17 mouse cellular contexts compared by ENCODE assay signal in the genomic region with DNA sequence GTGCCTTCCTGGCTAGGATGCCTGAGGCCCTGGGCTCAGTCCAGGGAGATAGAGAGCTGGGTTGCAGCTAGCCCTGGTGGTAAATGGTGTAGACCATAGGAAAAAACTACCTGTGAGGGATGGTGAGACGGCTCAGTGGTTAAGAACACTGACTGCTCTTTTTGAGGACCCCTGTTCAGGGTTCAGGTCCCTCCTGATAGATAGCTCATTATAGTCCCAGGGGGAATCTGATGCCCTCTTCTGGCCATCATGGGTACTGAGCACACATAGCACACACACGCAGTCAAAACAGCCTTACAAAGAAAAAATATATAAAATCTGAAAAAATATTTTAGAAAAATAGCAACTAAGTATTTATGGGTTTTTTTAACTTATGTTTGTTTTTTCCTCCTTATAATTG. TPM values are rescaled to one million over a fixed set of nuclear protein-coding genes. Genes with fewer than 3 reads are reported as not detected.
DNase-seq lines count a peak whose midpoint lies in the region; ATAC-seq and TF ChIP-seq lines count a peak whose summit lies in the region.
"Had no signal": no experiment of that assay in that cellular context is flagged by ENCODE, and none has a peak within 500 bp of the region (broad histone marks: within the 10 kb centered on the region; RNA-seq: fewer than 3 reads in every experiment).

No protein-coding gene starts in this region.

- no peaks in the 10 kb centered on the region for H3K4me1 ChIP-seq in forebrain, postnatal 0 days (ENCODE audit: insufficient read depth)
- H3K4me1 ChIP-seq in forebrain, embryonic 16.5 days (replicated peaks; ENCODE audit: control insufficient read depth, insufficient read depth, low read length): peaks cover 14% of the 10 kb centered on the region
- peaks cover 4% of the 10 kb centered on the region in 2 experiments for H3K4me1 ChIP-seq in liver, embryonic 14.5 days (replicated peaks; ENCODE audit: control insufficient read depth in 2 of 2, insufficient read depth in 2 of 2, low read length in 1 of 2)
- H3K4me1 ChIP-seq in liver, embryonic 12.5 days: peaks cover 16% of the 10 kb centered on the region
- H3K4me1 ChIP-seq in CH12.LX (ENCODE audit: control insufficient read depth in 1 of 2, insufficient read depth in 2 of 2): peaks cover 8 to 59% of the 10 kb centered on the region in 2 experiments; a peak in 3 of 4 replicates

- dilution Hi-C loops in CH12.LX (cut with MboI; ENCODE audit: extremely low pct_ligation_motif_present, extremely low pct_unique_long_range_greater_than_20kb, low sequenced_read_pairs): no loop called here

- H3K27me3 ChIP-seq in forebrain, postnatal 0 days (ENCODE audit: insufficient read depth, low read length): no peaks in the 10 kb centered on the region
- H3K27me3 ChIP-seq in forebrain, embryonic 16.5 days (replicated peaks; ENCODE audit: control insufficient read depth, insufficient read depth, low read length): no peaks in the 10 kb centered on the region
- H3K27me3 ChIP-seq in liver, embryonic 14.5 days (ENCODE audit: control insufficient read depth, insufficient read depth, low read length): no peaks in the 10 kb centered on the region
- no peaks in the 10 kb centered on the region for H3K27me3 ChIP-seq in liver, embryonic 12.5 days (replicated peaks)
- H3K27me3 ChIP-seq in CH12.LX (replicated peaks): no peaks in the 10 kb centered on the region
- H3K27me3 ChIP-seq: embryonic facial prominence, embryonic 15.5 days; limb, embryonic 15.5 days; neural tube, embryonic 13.5 days had no signal

- 90% methylated on average over 2 of the region's 2 CpGs for WGBS in forebrain, postnatal 0 days
- WGBS in forebrain, embryonic 16.5 days: 85% methylated on average over 2 of the region's 2 CpGs
- WGBS in liver, embryonic 14.5 days (ENCODE audit: insufficient replicate concordance): 79% methylated on average over 2 of the region's 2 CpGs
- WGBS in liver, embryonic 12.5 days (ENCODE audit: insufficient replicate concordance): 84% methylated on average over 2 of the region's 2 CpGs

- in situ Hi-C loops in CH12.LX (cut with MboI; ENCODE audit: low pct_ligation_motif_present, low pct_unique_long_range_greater_than_20kb, low sequenced_read_pairs): no loop called here

- TF ChIP-seq RAD21 in CH12.LX (IDR thresholded peaks at IDR 0.05; ENCODE audit: low read depth, low read length): peak; percentile 5; the same call in 1 of the 2 replicates

- no peak overlapping the region for H3K27ac ChIP-seq in forebrain, postnatal 0 days (ENCODE audit: low read depth, low read length)
- no peak overlapping the region for H3K27ac ChIP-seq in forebrain, embryonic 16.5 days (ENCODE audit: low read length)
- no peak overlapping the region for H3K27ac ChIP-seq in liver, embryonic 14.5 days
- H3K27ac ChIP-seq in liver, embryonic 12.5 days: no peak overlapping the region
- no peak overlapping the region for H3K27ac ChIP-seq in CH12.LX (ENCODE audit: insufficient read depth, low read depth)
- H3K27ac ChIP-seq: embryonic facial prominence, embryonic 15.5 days; limb, embryonic 15.5 days; midbrain, embryonic 10.5 days; neural tube, embryonic 13.5 days had no signal

- H3K4me2 ChIP-seq in forebrain, postnatal 0 days (ENCODE audit: low read depth): no peak overlapping the region
- H3K4me2 ChIP-seq in forebrain, embryonic 16.5 days (ENCODE audit: low read length): no peak overlapping the region
- no peak overlapping the region for H3K4me2 ChIP-seq in liver, embryonic 14.5 days (ENCODE audit: low read depth)
- H3K4me2 ChIP-seq in liver, embryonic 12.5 days: no peak overlapping the region
- H3K4me2 ChIP-seq in CH12.LX (ENCODE audit: insufficient read depth, low read depth, poor library complexity, severe bottlenecking): no peak overlapping the region
- H3K4me2 ChIP-seq: embryonic facial prominence, embryonic 15.5 days; limb, embryonic 15.5 days; neural tube, embryonic 13.5 days had no signal

- H3K36me3 ChIP-seq in forebrain, postnatal 0 days (ENCODE audit: insufficient read depth): 0 out of 2 replicates have a peak, but pooled peaks cover 3% of the 10 kb centered on the region
- no peaks in the 10 kb centered on the region for H3K36me3 ChIP-seq in forebrain, embryonic 16.5 days (ENCODE audit: control insufficient read depth, insufficient read depth)
- H3K36me3 ChIP-seq in liver, embryonic 14.5 days (replicated peaks; ENCODE audit: control insufficient read depth, insufficient read depth, low read depth): no peaks in the 10 kb centered on the region
- peaks cover 2% of the 10 kb centered on the region for H3K36me3 ChIP-seq in liver, embryonic 12.5 days
- peaks cover 0 to 23% of the 10 kb centered on the region in 2 experiments for H3K36me3 ChIP-seq in CH12.LX (replicated peaks in 1 of 2; ENCODE audit: control insufficient read depth in 1 of 2, insufficient read depth in 1 of 2, low read length in 1 of 2)

- H3K4me3 ChIP-seq in forebrain, postnatal 0 days (ENCODE audit: low read depth, low read length): no peak overlapping the region
- no peak overlapping the region for H3K4me3 ChIP-seq in forebrain, embryonic 16.5 days (replicated peaks; ENCODE audit: low read length)
- no peak overlapping the region for H3K4me3 ChIP-seq in liver, embryonic 14.5 days (ENCODE audit: insufficient read depth in 1 of 2, low read depth in 2 of 2, low read length in 2 of 2)
- H3K4me3 ChIP-seq in liver, embryonic 12.5 days: no peak overlapping the region
- H3K4me3 ChIP-seq in CH12.LX (replicated peaks in 1 of 3; ENCODE audit: low read depth in 2 of 3, low read length in 2 of 3, poor library complexity in 1 of 3): no peak overlapping the region
- H3K4me3 ChIP-seq: embryonic facial prominence, embryonic 15.5 days; limb, embryonic 15.5 days; midbrain, embryonic 10.5 days; neural tube, embryonic 13.5 days had no signal

- TF ChIP-seq POLR2A in CH12.LX (IDR thresholded peaks at IDR 0.05; ENCODE audit: low read depth, low read length): no peak
- TF ChIP-seq POLR2A in brain, embryonic 14.5 days (IDR thresholded peaks at IDR 0.05; ENCODE audit: borderline replicate concordance, extremely low read depth, insufficient read depth, insufficient read length, poor library complexity, severe bottlenecking): no peak

- ATAC-seq in forebrain, postnatal 0 days: no peak
- no peak for ATAC-seq in forebrain, embryonic 16.5 days
- no peak for ATAC-seq in liver, embryonic 14.5 days (ENCODE audit: insufficient read depth)
- ATAC-seq in liver, embryonic 12.5 days: no peak

- no peak for DNase-seq in forebrain, postnatal 0 days
- DNase-seq in liver, embryonic 14.5 days (ENCODE audit: low read depth in 3 of 3, low spot score in 3 of 3): no peak
- no peak for DNase-seq in CH12.LX (ENCODE audit: extremely low read depth)
- DNase-seq in brain, embryonic 14.5 days (ENCODE audit: low read depth): no peak
- no peak for DNase-seq in left cerebral cortex, adult 9 months (ENCODE audit: low spot score in 2 of 2)
- DNase-seq in adrenal gland, postnatal 10 days: no peak
- DNase-seq: adrenal gland, adult 8-10 months; cerebellum, adult 9-10 months; right cerebral cortex, postnatal 4 days had no signal

- H3K9ac ChIP-seq in forebrain, postnatal 0 days: no peak overlapping the region
- no peak overlapping the region for H3K9ac ChIP-seq in forebrain, embryonic 16.5 days (replicated peaks; ENCODE audit: low read depth, low read length)
- no peak overlapping the region for H3K9ac ChIP-seq in liver, embryonic 14.5 days (replicated peaks)
- no peak overlapping the region for H3K9ac ChIP-seq in liver, embryonic 12.5 days
- no peak overlapping the region for H3K9ac ChIP-seq in CH12.LX (ENCODE audit: insufficient read depth, low read depth)
- H3K9ac ChIP-seq: embryonic facial prominence, embryonic 15.5 days; limb, embryonic 15.5 days; neural tube, embryonic 13.5 days had no signal

- no peaks in the 10 kb centered on the region for H3K9me3 ChIP-seq in forebrain, postnatal 0 days (ENCODE audit: low read length)
- H3K9me3 ChIP-seq in forebrain, embryonic 16.5 days (ENCODE audit: control insufficient read depth, low read length): no peaks in the 10 kb centered on the region
- H3K9me3 ChIP-seq in liver, embryonic 14.5 days (ENCODE audit: control insufficient read depth, low read length): no peaks in the 10 kb centered on the region
- no peaks in the 10 kb centered on the region for H3K9me3 ChIP-seq in liver, embryonic 12.5 days (replicated peaks)
- no peaks in the 10 kb centered on the region for H3K9me3 ChIP-seq in CH12.LX (replicated peaks; ENCODE audit: low read length)
- H3K9me3 ChIP-seq: embryonic facial prominence, embryonic 15.5 days; limb, embryonic 15.5 days; midbrain, embryonic 10.5 days; neural tube, embryonic 13.5 days had no signal

- TF ChIP-seq EP300 in liver, embryonic 14.5 days (IDR thresholded peaks at IDR 0.05; ENCODE audit: low read depth): no peak
- no peak for TF ChIP-seq EP300 in CH12.LX (IDR thresholded peaks at IDR 0.05; ENCODE audit: low read length)

- peak; percentile 54 for TF ChIP-seq CTCF in forebrain, postnatal 0 days (IDR thresholded peaks at IDR 0.05; ENCODE audit: low read depth)
- TF ChIP-seq CTCF in liver, embryonic 14.5 days (IDR thresholded peaks at IDR 0.05; ENCODE audit: low read depth): peak; percentile 57
- TF ChIP-seq CTCF in CH12.LX (conservative IDR thresholded peaks at IDR 0.05 in 1 of 2, IDR thresholded peaks at IDR 0.05 in 1 of 2; ENCODE audit: low read depth in 2 of 2, low read length in 2 of 2): peak; percentile 66 to 81
- TF ChIP-seq CTCF in brain, embryonic 14.5 days (IDR thresholded peaks at IDR 0.05; ENCODE audit: borderline replicate concordance, extremely low read depth, insufficient read depth, insufficient read length): peak; percentile 44; the same call in 1 of the 2 replicates

- H3K79me2 ChIP-seq in CH12.LX (replicated peaks; ENCODE audit: control insufficient read depth, extremely low read depth, insufficient read depth, poor library complexity, severe bottlenecking): peaks cover 11% of the 10 kb centered on the region

RNA-seq across cellular contexts. Expression of a gene that starts 6.3 kb away (rescaled TPM):
- 40.1 and 44.9 TPM in 2 replicates for total RNA-seq in forebrain, postnatal 0 days (2014; rRNA removed)
- polyA plus RNA-seq in forebrain, postnatal 0 days (2015; fragmentation: Nextera tagmentation; extraction: Ambion mirVana): 23.7 and 25.5 TPM in 2 replicates
- 27.1 and 28.1 TPM in 2 replicates for polyA plus RNA-seq in forebrain, embryonic 16.5 days (2015; fragmentation: Nextera tagmentation; extraction: Ambion mirVana)
- 2.7 and 4.0 TPM in 2 replicates for polyA plus RNA-seq in liver, embryonic 14.5 days (2012; rRNA removed)
- polyA plus RNA-seq in liver, embryonic 14.5 days (2014; fragmentation: Nextera tagmentation; extraction: Ambion mirVana): 2.6 and 2.8 TPM in 2 replicates
- polyA plus RNA-seq in liver, embryonic 12.5 days (2016; fragmentation: Nextera tagmentation; extraction: Ambion mirVana): 9.3 and 9.7 TPM in 2 replicates
- total RNA-seq in CH12.LX (2012; rRNA removed) (28.5 and 33.0 TPM in 2 replicates), CH12.LX (2014; rRNA removed) (37.4 and 41.3 TPM in 2 replicates)
- polyA plus RNA-seq in CH12.LX (2012; ENCODE audit: insufficient read length, low read depth): 35.2 and 35.4 TPM in 2 replicates
- polyA plus RNA-seq in brain, embryonic 14.5 days (2012; rRNA removed): 28.9 and 31.3 TPM in 2 replicates
- 10 to 100 TPM in 1 of 2 experiments, 1 to 10 TPM in 1; 9.1 to 10.9 TPM for total RNA-seq in adrenal gland, postnatal 10 days (2021)

RNA-seq across cellular contexts. Expression of a gene that starts 9.6 kb away (rescaled TPM):
- not detected in 2 replicates for total RNA-seq in forebrain, postnatal 0 days (2014; rRNA removed)
- polyA plus RNA-seq in forebrain, postnatal 0 days (2015; fragmentation: Nextera tagmentation; extraction: Ambion mirVana): not detected in 2 replicates
- not detected in 2 replicates for polyA plus RNA-seq in forebrain, embryonic 16.5 days (2015; fragmentation: Nextera tagmentation; extraction: Ambion mirVana)
- polyA plus RNA-seq in liver, embryonic 14.5 days (2012; rRNA removed): not detected in 2 replicates
- polyA plus RNA-seq in liver, embryonic 14.5 days (2014; fragmentation: Nextera tagmentation; extraction: Ambion mirVana): not detected in 2 replicates
- polyA plus RNA-seq in liver, embryonic 12.5 days (2016; fragmentation: Nextera tagmentation; extraction: Ambion mirVana): not detected in 2 replicates
- total RNA-seq in CH12.LX (2012; rRNA removed) (not detected in 2 replicates), CH12.LX (2014; rRNA removed) (not detected in 2 replicates)
- not detected in 2 replicates for polyA plus RNA-seq in CH12.LX (2012; ENCODE audit: insufficient read length, low read depth)
- not detected in 2 replicates for polyA plus RNA-seq in brain, embryonic 14.5 days (2012; rRNA removed)
- total RNA-seq in adrenal gland, postnatal 10 days (2021): not detected
- total RNA-seq: adrenal gland, adult 8-10 months; heart, adult 8-10 months; layer of hippocampus, postnatal 10 days had no signal
- polyA plus RNA-seq: embryonic facial prominence, embryonic 15.5 days; limb, embryonic 15.5 days; midbrain, embryonic 10.5 days; neural tube, embryonic 13.5 days had no signal

RNA-seq across cellular contexts. Expression of a gene that starts 21.1 kb away (rescaled TPM):
- 27.5 and 28.9 TPM in 2 replicates for total RNA-seq in forebrain, postnatal 0 days (2014; rRNA removed)
- polyA plus RNA-seq in forebrain, postnatal 0 days (2015; fragmentation: Nextera tagmentation; extraction: Ambion mirVana): 19.5 and 27.4 TPM in 2 replicates
- polyA plus RNA-seq in forebrain, embryonic 16.5 days (2015; fragmentation: Nextera tagmentation; extraction: Ambion mirVana): 33.7 and 36.2 TPM in 2 replicates
- polyA plus RNA-seq in liver, embryonic 14.5 days (2012; rRNA removed): 11.3 and 15.9 TPM in 2 replicates
- 35.1 and 37.7 TPM in 2 replicates for polyA plus RNA-seq in liver, embryonic 14.5 days (2014; fragmentation: Nextera tagmentation; extraction: Ambion mirVana)
- polyA plus RNA-seq in liver, embryonic 12.5 days (2016; fragmentation: Nextera tagmentation; extraction: Ambion mirVana): 40.4 and 42.2 TPM in 2 replicates
- total RNA-seq in CH12.LX (2012; rRNA removed) (98.9 and 121 TPM in 2 replicates), CH12.LX (2014; rRNA removed) (84.5 and 101 TPM in 2 replicates)
- 202 and 210 TPM in 2 replicates for polyA plus RNA-seq in CH12.LX (2012; ENCODE audit: insufficient read length, low read depth)
- 15.7 and 16.5 TPM in 2 replicates for polyA plus RNA-seq in brain, embryonic 14.5 days (2012; rRNA removed)
- 100 to 1,000 TPM; 116 to 118 TPM for total RNA-seq in adrenal gland, postnatal 10 days (2021)

RNA-seq across cellular contexts. Expression of a gene that starts 22.9 kb away (rescaled TPM):
- total RNA-seq in forebrain, postnatal 0 days (2014; rRNA removed): 2.4 and 4.6 TPM in 2 replicates
- 2.7 and 4.9 TPM in 2 replicates for polyA plus RNA-seq in forebrain, postnatal 0 days (2015; fragmentation: Nextera tagmentation; extraction: Ambion mirVana)
- polyA plus RNA-seq in forebrain, embryonic 16.5 days (2015; fragmentation: Nextera tagmentation; extraction: Ambion mirVana): 3.7 and 3.8 TPM in 2 replicates
- polyA plus RNA-seq in liver, embryonic 14.5 days (2012; rRNA removed): 7.4 and 9.5 TPM in 2 replicates
- 10.8 and 11.0 TPM in 2 replicates for polyA plus RNA-seq in liver, embryonic 14.5 days (2014; fragmentation: Nextera tagmentation; extraction: Ambion mirVana)
- 23.1 and 25.9 TPM in 2 replicates for polyA plus RNA-seq in liver, embryonic 12.5 days (2016; fragmentation: Nextera tagmentation; extraction: Ambion mirVana)
- total RNA-seq in CH12.LX (2012; rRNA removed) (19.5 and 20.1 TPM in 2 replicates), CH12.LX (2014; rRNA removed) (5.1 and 6.1 TPM in 2 replicates)
- polyA plus RNA-seq in CH12.LX (2012; ENCODE audit: insufficient read length, low read depth): 41.2 and 48.3 TPM in 2 replicates
- 1.7 and 3.2 TPM in 2 replicates for polyA plus RNA-seq in brain, embryonic 14.5 days (2012; rRNA removed)
- total RNA-seq in adrenal gland, postnatal 10 days (2021): 10 to 100 TPM; 84.3 to 86.7 TPM
